Mouse (Mus musculus) embryonic facial prominence, embryonic 10.5 days (tissue): ENCODE measurements around the gene Mink1. TPM values are rescaled to one million over a fixed set of nuclear protein-coding genes. Genes with fewer than 3 reads are reported as not detected.

Experiments
- DNase-seq: peaks from one replicate; pipeline ENCODE4 v3.0.0-alpha.2; 2017; ENCODE audit warnings: low spot score
- H3K27ac ChIP-seq: fragments of 300-500 bp; sonication (generic); replicated peaks from 2 replicates; pipeline ENCODE4 v1.5.1; 2016; ENCODE audit warnings: mild to moderate bottlenecking
- H3K27me3 ChIP-seq: fragments of 300-500 bp; sonication (generic); replicated peaks from 2 replicates; pipeline ENCODE4 v1.6.1; 2016; ENCODE audit warnings: low read depth, mild to moderate bottlenecking; ENCODE audit not compliant: poor library complexity, severe bottlenecking
- H3K36me3 ChIP-seq: fragments of 300-500 bp; sonication (generic); replicated peaks from 2 replicates; pipeline ENCODE4 v1.6.1; 2016; ENCODE audit warnings: mild to moderate bottlenecking, moderate library complexity
- H3K4me1 ChIP-seq: fragments of 300-500 bp; sonication (generic); 2 replicates; pipeline ENCODE4 v1.6.1; 2016
- H3K4me3 ChIP-seq: fragments of 300-500 bp; sonication (generic); 2 replicates; pipeline ENCODE4 v1.5.1; 2016; ENCODE audit warnings: mild to moderate bottlenecking, moderate library complexity
- H3K9me3 ChIP-seq: fragments of 300-500 bp; sonication (generic); 2 replicates; pipeline ENCODE4 v1.6.1; 2016; ENCODE audit warnings: mild to moderate bottlenecking
- WGBS: fragments of 180-500 bp; shearing (Covaris S2); methylation state at CpG from one replicate; pipeline ENCODE4 v1.1.7; 2016; 5-methylcytosine and 5-hydroxymethylcytosine counted together
- polyA plus RNA-seq: library from polyadenylated mRNA; unstranded; fragments of >200 nt; fragmentation: Nextera tagmentation; extraction: Ambion mirVana; gene quantifications from 2 replicates; pipeline ENCODE4 v1.2.1, GENCODE M21; 2016

The Mink1 gene
- polyA plus RNA-seq, 1 experiment from 2014 or later: 15.2 TPM

DNA sequence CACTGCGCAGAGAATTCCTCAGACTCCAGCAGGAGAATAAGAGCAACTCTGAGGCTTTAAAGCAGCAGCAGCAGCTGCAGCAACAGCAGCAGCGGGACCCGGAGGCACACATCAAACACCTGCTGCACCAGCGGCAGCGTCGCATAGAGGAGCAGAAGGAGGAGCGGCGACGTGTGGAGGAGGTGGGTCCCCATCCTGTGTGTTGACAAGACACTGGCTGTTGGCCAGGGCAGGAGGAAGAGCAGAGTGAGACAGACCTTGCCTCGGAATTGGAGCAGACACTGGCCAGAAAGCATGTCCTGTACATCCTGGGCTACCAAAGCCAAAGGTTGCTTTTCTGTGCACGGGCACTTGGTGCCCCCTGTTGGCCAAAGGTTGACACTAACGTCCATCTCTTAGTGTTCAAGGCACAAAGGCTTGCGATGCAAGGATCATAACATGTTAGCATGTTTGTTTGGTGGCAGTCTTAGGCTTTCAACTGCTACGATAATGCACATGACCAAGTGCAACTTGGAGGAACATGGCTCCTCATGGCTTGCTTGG is 42.4 kb downstream of the Mink1 start:
- Histone ChIP-seq H3K27me3 (no peaks in the 10 kb centered on the region), H3K4me1 (no peaks in the 10 kb centered on the region), H3K36me3 (peaks cover 96% of the 10 kb centered on the region), H3K9me3 (no peaks in the 10 kb centered on the region), H3K27ac (no peak overlapping the region), H3K4me3 (no peak overlapping the region)
- DNase-seq: peak; percentile 73
- 65% methylated on average over 14 of the region's 14 CpGs for WGBS

DNA sequence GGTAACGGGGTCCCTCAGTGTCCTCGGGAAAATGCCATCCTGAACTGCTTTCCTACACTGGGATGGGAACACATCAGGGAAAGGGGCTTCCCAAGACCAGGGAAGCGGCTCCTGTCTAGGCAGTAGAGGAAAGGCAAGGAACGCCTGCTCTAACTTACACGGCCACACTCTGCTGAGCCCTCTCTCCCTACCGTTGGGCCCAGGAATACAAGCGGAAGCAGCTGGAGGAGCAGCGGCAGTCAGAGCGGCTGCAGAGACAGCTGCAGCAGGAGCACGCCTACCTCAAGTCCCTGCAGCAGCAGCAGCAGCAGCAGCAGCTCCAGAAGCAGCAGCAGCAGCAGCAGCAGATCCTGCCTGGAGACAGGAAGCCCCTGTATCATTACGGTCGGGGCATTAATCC is 44.0 kb downstream of the Mink1 start:
- no peak overlapping the region for H3K4me3 ChIP-seq
- H3K27ac ChIP-seq: no peak overlapping the region
- 71% methylated on average over 12 of the region's 12 CpGs for WGBS
- no peaks in the 10 kb centered on the region for H3K9me3 ChIP-seq
- H3K27me3 ChIP-seq: no peaks in the 10 kb centered on the region
- no peaks in the 10 kb centered on the region for H3K4me1 ChIP-seq
- no peak for DNase-seq
- H3K36me3 ChIP-seq: peaks cover 100% of the 10 kb centered on the region

DNA sequence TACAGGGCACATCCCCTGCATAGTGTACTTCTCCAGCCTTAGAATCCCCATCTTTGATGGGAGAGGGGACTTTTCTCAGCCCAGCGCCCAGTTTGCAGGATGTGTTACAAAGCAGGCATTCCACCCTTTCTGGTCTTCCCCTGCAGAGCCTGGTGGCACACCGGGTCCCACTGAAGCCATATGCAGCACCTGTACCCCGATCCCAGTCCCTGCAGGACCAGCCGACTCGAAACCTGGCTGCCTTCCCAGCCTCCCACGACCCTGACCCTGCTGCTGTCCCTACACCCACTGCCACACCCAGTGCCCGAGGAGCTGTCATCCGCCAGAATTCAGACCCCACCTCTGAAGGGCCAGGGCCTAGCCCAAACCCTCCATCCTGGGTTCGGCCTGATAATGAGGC is 44.9 kb downstream of the Mink1 start:
- Histone ChIP-seq H3K27ac (no peak overlapping the region), H3K36me3 (peaks cover 100% of the 10 kb centered on the region), H3K4me3 (no peak overlapping the region), H3K4me1 (no peaks in the 10 kb centered on the region), H3K27me3 (no peaks in the 10 kb centered on the region), H3K9me3 (no peaks in the 10 kb centered on the region)
- no peak for DNase-seq
- 91% methylated on average over 9 of the region's 9 CpGs for WGBS

DNA sequence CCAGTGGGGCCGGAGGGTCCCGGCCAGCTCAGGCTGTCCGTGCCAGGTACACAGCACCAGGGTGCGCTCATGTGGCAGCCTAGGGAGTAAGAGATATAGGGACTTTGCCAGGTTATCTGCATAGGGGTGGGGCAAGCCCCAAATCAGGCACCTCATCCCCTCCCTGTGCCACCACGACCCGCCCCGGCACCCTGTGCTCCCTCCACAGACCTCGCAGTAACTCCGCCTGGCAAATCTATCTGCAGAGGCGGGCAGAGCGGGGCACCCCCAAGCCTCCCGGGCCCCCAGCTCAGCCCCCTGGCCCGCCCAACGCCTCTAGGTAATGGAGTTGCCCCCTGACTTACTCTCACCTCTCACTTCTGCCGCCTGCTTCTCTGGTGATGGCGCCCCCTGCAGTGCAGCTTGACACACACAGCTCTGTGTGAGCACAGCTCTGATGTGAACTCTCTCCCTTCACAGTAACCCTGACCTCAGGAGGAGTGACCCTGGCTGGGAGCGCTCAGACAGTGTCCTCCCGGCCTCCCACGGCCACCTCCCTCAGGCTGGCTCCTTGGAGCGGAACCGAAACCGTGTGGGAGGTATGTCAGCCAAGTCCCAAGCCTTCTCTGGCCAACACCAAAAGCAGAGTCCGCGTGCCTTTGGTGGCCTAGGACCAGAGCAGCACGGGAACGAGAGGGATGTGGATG is 45.8 kb downstream of the Mink1 start:
- Histone ChIP-seq H3K27me3 (no peaks in the 10 kb centered on the region), H3K4me3 (no peak overlapping the region), H3K27ac (no peak overlapping the region), H3K36me3 (peaks cover 100% of the 10 kb centered on the region), H3K4me1 (no peaks in the 10 kb centered on the region), H3K9me3 (no peaks in the 10 kb centered on the region)
- WGBS: 89% methylated on average over 26 of the region's 26 CpGs
- peak; percentile 34 for DNase-seq

- Histone ChIP-seq H3K27me3 (peaks cover 7% of the 10 kb centered on the region), H3K4me1 (peaks cover 14% of the 10 kb centered on the region), H3K27ac (no peak overlapping the region), H3K4me3 (no peak overlapping the region), H3K9me3 (no peaks in the 10 kb centered on the region), H3K36me3 (peaks cover 82% of the 10 kb centered on the region)
- DNase-seq: no peak
- WGBS: 91% methylated on average over 4 of the region's 4 CpGs
Measured at GRCm38 (mm10) chr11:70610752-70611151, 48.1 kb downstream of the Mink1 start.

GRCm38 (mm10) chr11:70612505-70612904 is 49.8 kb downstream of the Mink1 start:
- Histone ChIP-seq H3K27me3 (peaks cover 23% of the 10 kb centered on the region), H3K4me1 (peaks cover 20% of the 10 kb centered on the region), H3K9me3 (no peaks in the 10 kb centered on the region), H3K27ac (no peak overlapping the region), H3K36me3 (peaks cover 64% of the 10 kb centered on the region), H3K4me3 (no peak overlapping the region)
- 77% methylated on average over 7 of the region's 7 CpGs for WGBS
- no peak for DNase-seq

- DNase-seq: peak; percentile 64
- WGBS: 2% methylated on average over 17 of the region's 17 CpGs
- H3K27me3 ChIP-seq: peaks cover 23% of the 10 kb centered on the region
- peak overlapping the region; percentile 55 for H3K4me3 ChIP-seq
- peaks cover 39% of the 10 kb centered on the region for H3K36me3 ChIP-seq
- no peaks in the 10 kb centered on the region for H3K9me3 ChIP-seq
- H3K4me1 ChIP-seq: peaks cover 20% of the 10 kb centered on the region
- H3K27ac ChIP-seq: peak overlapping the region; percentile 40; the same call in 1 of the 2 replicates
Measured at GRCm38 (mm10) chr11:70615074-70615473, 52.4 kb downstream of the Mink1 start.

- no peak for DNase-seq
- H3K36me3 ChIP-seq: peaks cover 33% of the 10 kb centered on the region
- peaks cover 20% of the 10 kb centered on the region for H3K4me1 ChIP-seq
- H3K27ac ChIP-seq: peak within 1 kb of the TSS; percentile 40; the same call in 1 of the 2 replicates
- WGBS: 15% methylated on average over 21 of the region's 21 CpGs
- peak within 1 kb of the TSS; percentile 55 for H3K4me3 ChIP-seq
- no peaks in the 10 kb centered on the region for H3K9me3 ChIP-seq
- peaks cover 23% of the 10 kb centered on the region for H3K27me3 ChIP-seq
Measured at GRCm38 (mm10) chr11:70615516-70616093, 52.9 kb downstream of the Mink1 start, which contains the start of gene 4930544D05Rik. Gene 4930544D05Rik (plus strand): TSS chr11:70615848.

DNA sequence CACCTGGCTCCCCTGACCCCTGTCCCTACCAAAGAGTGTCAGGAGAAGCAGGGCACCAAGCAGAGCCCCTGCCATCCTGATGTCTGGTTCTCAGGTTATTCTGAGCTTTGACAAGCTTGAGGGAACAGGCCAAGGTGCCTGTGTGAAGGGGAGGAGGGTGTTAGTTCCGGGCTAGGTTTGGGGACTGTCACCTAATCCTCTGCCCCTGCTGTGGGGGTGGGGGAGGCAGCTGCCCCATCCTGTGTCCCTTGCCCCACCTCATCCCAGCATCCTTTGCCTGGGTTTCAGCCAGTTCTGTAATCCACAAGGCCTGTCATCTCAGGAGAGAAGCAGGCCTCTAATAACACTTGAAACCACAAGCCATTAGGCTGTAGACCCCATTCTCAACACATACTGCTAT is 56.4 kb downstream of the Mink1 start, which contains the start of gene Chrne:
Gene Chrne (minus strand): TSS at position 116 of the 400 bp plus-strand sequence.
- H3K36me3 ChIP-seq: no peaks in the 10 kb centered on the region
- no peak for DNase-seq
- peaks cover 20% of the 10 kb centered on the region for H3K4me1 ChIP-seq
- H3K27ac ChIP-seq: no peak within 1 kb of the TSS
- H3K27me3 ChIP-seq: peaks cover 23% of the 10 kb centered on the region
- WGBS: 63% methylated on average over 1 of the region's 1 CpGs
- no peaks in the 10 kb centered on the region for H3K9me3 ChIP-seq
- H3K4me3 ChIP-seq: no peak within 1 kb of the TSS

- Histone ChIP-seq H3K36me3 (no peaks in the 10 kb centered on the region), H3K4me1 (no peaks in the 10 kb centered on the region), H3K27ac (no peak overlapping the region), H3K9me3 (no peaks in the 10 kb centered on the region), H3K4me3 (no peak overlapping the region), H3K27me3 (peaks cover 1% of the 10 kb centered on the region; the same call in 1 of the 2 replicates)
- WGBS: 51% methylated on average over 7 of the region's 7 CpGs
- DNase-seq: no peak
Measured at GRCm38 (mm10) chr11:70621972-70622814, 59.5 kb downstream of the Mink1 start.

DNA sequence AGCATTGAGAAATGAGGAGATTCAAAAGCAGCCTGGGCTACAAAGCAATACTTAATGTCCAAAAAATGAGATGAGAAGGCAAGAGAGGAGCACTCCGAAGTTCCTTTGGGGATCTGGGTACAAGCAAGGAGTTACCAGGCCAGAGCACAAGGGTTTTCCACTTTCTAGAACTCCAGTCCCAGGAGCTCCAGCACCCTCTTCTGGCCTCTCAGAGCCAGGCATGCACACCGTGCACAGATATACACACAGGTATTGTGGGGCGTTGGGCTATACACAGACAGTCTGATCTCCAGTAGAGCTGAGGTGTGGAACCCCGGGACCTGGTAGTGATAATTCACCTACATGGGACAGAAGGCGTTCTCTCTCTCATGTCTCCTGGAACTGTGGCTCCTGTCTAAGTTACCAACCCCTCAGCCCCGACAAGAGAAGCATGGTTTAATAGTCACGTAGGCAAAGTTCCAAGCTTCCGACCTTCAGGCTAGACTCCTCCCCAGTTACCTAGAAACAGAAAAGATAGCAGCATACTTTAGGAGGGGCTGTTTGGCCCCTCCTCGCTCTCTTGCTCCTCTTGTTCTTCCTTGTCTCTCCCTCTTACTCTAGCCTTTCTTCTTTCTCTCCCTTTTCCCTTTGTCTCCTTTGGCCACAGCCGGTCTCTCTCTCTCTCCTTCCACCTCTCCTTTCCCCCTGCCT is 60.5 kb downstream of the Mink1 start:
- no peaks in the 10 kb centered on the region for H3K36me3 ChIP-seq
- no peak overlapping the region for H3K4me3 ChIP-seq
- WGBS: 85% methylated on average over 10 of the region's 10 CpGs
- H3K27ac ChIP-seq: no peak overlapping the region
- no peaks in the 10 kb centered on the region for H3K9me3 ChIP-seq
- DNase-seq: no peak
- no peaks in the 10 kb centered on the region for H3K4me1 ChIP-seq
- no peaks in the 10 kb centered on the region for H3K27me3 ChIP-seq

DNA sequence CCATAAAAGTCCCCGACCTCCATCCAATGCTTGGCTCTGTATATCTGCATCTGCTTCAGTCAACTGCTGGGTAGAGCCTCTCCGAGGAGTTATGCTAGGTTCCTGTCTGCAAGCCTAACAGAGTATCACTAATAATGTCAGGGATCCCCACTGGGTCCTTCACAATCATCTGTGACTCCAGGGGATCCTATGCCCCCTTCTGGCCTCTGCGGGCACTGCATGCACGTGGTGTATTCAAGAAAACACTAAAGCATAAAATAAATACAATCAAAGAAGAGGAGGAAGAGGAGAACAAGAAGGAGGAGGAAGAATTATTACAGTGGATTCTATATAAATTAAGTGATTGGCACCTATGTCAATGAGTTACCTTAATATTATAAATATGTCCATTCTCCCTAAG is 62.8 kb downstream of the Mink1 start:
- H3K4me1 ChIP-seq: no peaks in the 10 kb centered on the region
- DNase-seq: peak; percentile 74
- no peak overlapping the region for H3K27ac ChIP-seq
- H3K9me3 ChIP-seq: no peaks in the 10 kb centered on the region
- no peaks in the 10 kb centered on the region for H3K36me3 ChIP-seq
- H3K27me3 ChIP-seq: no peaks in the 10 kb centered on the region
- no peak overlapping the region for H3K4me3 ChIP-seq
- WGBS: 54% methylated on average over 4 of the region's 4 CpGs
